Mouse (Mus musculus): ENCODE measurements around the gene Fbxo24. TPM values are rescaled to one million over a fixed set of nuclear protein-coding genes. Genes with fewer than 3 reads are reported as not detected.

The Fbxo24 gene
- polyA plus RNA-seq, 1 experiment, result 0.72 TPM

DNA sequence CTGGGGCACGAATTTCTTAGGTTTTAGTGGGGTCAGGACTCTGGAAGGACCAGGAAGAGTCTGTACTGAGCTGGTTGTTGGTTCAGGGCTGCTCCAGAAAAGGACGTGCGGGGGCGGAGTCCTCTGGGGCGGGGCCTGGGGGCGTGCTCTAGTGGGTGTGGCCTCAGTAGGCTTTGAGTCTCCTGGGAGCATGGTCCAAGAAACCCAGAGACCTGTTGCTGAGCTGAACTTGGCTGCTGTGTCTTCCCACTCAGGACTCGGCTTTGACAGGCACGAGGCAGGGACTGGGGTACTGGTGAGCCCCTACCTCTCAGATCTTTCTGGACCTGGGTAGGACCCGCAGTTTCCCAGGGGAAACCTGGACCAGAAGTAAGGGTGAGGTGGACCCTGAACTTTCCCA lies 59.1 kb downstream of the Fbxo24 start, which contains the start of gene Tfr2:
Tfr2 (plus strand) TSS at position 176 of the 400 bp plus-strand sequence.
- H3K27me3 ChIP-seq (ENCODE audit: control insufficient read depth, insufficient read depth, insufficient read length), result peaks cover 14% of the 10 kb centered on the region
- no peak within 1 kb of the TSS for H3ac ChIP-seq (ENCODE audit: control insufficient read depth, insufficient read length)
- H3K4me3 ChIP-seq, result peak within 1 kb of the TSS; percentile 2
- no peaks in the 10 kb centered on the region for H3K36me3 ChIP-seq (ENCODE audit: control insufficient read depth, insufficient read depth)
- TF ChIP-seq POLR2A (IDR thresholded peaks at IDR 0.05; ENCODE audit: insufficient read length, low read depth) (peak; percentile 36), MAX (IDR thresholded peaks at IDR 0.05; ENCODE audit: low read depth) (no peak)
- peak within 1 kb of the TSS; percentile 66 for H3K4me2 ChIP-seq (ENCODE audit: low read depth)
- no peaks in the 10 kb centered on the region for H3K79me2 ChIP-seq (ENCODE audit: control insufficient read depth, insufficient read depth)

DNA sequence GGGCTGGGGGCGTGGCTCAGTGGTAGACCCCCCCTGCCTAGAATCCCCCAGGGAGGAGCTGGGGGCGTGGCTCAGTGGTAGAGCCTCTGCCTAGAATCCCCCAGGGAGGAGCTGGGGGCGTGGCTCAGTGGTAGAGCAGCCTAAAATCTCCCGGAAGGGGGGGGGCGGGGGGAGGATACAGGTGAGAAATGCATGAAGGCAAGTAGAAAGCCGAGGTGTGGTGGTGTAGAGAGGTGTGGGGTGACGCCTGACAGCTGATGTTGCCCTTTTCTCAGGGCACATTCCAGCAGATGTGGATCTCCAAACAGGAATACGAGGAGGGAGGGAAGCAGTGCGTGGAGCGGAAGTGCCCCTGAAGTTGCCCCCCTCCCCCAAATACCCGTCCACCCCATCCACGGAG lies 59.8 kb downstream of the Fbxo24 start:
- Histone ChIP-seq H3K36me3 (ENCODE audit: control insufficient read depth, insufficient read depth) (no peaks in the 10 kb centered on the region), H3K27me3 (ENCODE audit: control insufficient read depth, insufficient read depth, insufficient read length) (peaks cover 8% of the 10 kb centered on the region), H3K4me2 (ENCODE audit: low read depth) (peak overlapping the region; percentile 66), H3ac (ENCODE audit: control insufficient read depth, insufficient read length) (no peak overlapping the region), H3K79me2 (ENCODE audit: control insufficient read depth, insufficient read depth) (no peaks in the 10 kb centered on the region), H3K4me3 (peak overlapping the region; percentile 2)
- TF ChIP-seq SRF (IDR thresholded peaks at IDR 0.05; ENCODE audit: control insufficient read depth, insufficient read length, low read depth) (no peak), REST (IDR thresholded peaks at IDR 0.05; ENCODE audit: insufficient read depth, insufficient read length) (no peak), USF1 (IDR thresholded peaks at IDR 0.05; ENCODE audit: low read depth) (no peak), TCF3 (IDR thresholded peaks at IDR 0.05; ENCODE audit: insufficient read length, low read depth) (no peak), POLR2A (IDR thresholded peaks at IDR 0.05; ENCODE audit: insufficient read length, low read depth) (no peak), POLR2AphosphoS2 (IDR thresholded peaks at IDR 0.05; ENCODE audit: insufficient read length, low read depth) (no peak), TCF12 (IDR thresholded peaks at IDR 0.05; ENCODE audit: insufficient read depth, poor library complexity, severe bottlenecking) (no peak), E2F4 (IDR thresholded peaks at IDR 0.05; ENCODE audit: insufficient read depth) (no peak), MYOD1 (IDR thresholded peaks at IDR 0.05; ENCODE audit: control insufficient read depth in 1 of 3, insufficient read length in 2 of 3, low read depth in 2 of 3) (no peak), MYOG (IDR thresholded peaks at IDR 0.05; ENCODE audit: control insufficient read depth in 1 of 3, insufficient read depth in 1 of 3, insufficient read length in 2 of 3, low read depth in 2 of 3) (no peak), MAX (IDR thresholded peaks at IDR 0.05; ENCODE audit: low read depth) (no peak), CEBPB (IDR thresholded peaks at IDR 0.05; ENCODE audit: insufficient read depth, poor library complexity, severe bottlenecking) (no peak)

- H3K79me2 ChIP-seq (ENCODE audit: control insufficient read depth, insufficient read depth), result no peaks in the 10 kb centered on the region
- H3ac ChIP-seq (ENCODE audit: control insufficient read depth, insufficient read length), result no peak overlapping the region
- no peak overlapping the region for H3K4me3 ChIP-seq
- H3K4me2 ChIP-seq (ENCODE audit: low read depth), result no peak overlapping the region
- H3K36me3 ChIP-seq (ENCODE audit: control insufficient read depth, insufficient read depth), result no peaks in the 10 kb centered on the region
- TF ChIP-seq SRF (IDR thresholded peaks at IDR 0.05; ENCODE audit: control insufficient read depth, insufficient read length, low read depth) (no peak), MYOG (IDR thresholded peaks at IDR 0.05; ENCODE audit: control insufficient read depth in 1 of 3, insufficient read depth in 1 of 3, insufficient read length in 2 of 3, low read depth in 2 of 3) (no peak), USF1 (IDR thresholded peaks at IDR 0.05; ENCODE audit: low read depth) (no peak), REST (IDR thresholded peaks at IDR 0.05; ENCODE audit: insufficient read depth, insufficient read length) (no peak), TCF12 (IDR thresholded peaks at IDR 0.05; ENCODE audit: insufficient read depth, poor library complexity, severe bottlenecking) (no peak), E2F4 (IDR thresholded peaks at IDR 0.05; ENCODE audit: insufficient read depth) (no peak), POLR2A (IDR thresholded peaks at IDR 0.05; ENCODE audit: insufficient read length, low read depth) (no peak), TCF3 (IDR thresholded peaks at IDR 0.05; ENCODE audit: insufficient read length, low read depth) (no peak), MAX (IDR thresholded peaks at IDR 0.05; ENCODE audit: low read depth) (no peak), CEBPB (IDR thresholded peaks at IDR 0.05; ENCODE audit: insufficient read depth, poor library complexity, severe bottlenecking) (no peak), POLR2AphosphoS2 (IDR thresholded peaks at IDR 0.05; ENCODE audit: insufficient read length, low read depth) (no peak), MYOD1 (IDR thresholded peaks at IDR 0.05; ENCODE audit: control insufficient read depth in 1 of 3, insufficient read length in 2 of 3, low read depth in 2 of 3) (no peak)
- H3K27me3 ChIP-seq (ENCODE audit: control insufficient read depth, insufficient read depth, insufficient read length), result peaks cover 5% of the 10 kb centered on the region
These were observed 60.5 kb downstream of the Fbxo24 start for GRCm38 (mm10) chr5:137568223-137568798.

DNA sequence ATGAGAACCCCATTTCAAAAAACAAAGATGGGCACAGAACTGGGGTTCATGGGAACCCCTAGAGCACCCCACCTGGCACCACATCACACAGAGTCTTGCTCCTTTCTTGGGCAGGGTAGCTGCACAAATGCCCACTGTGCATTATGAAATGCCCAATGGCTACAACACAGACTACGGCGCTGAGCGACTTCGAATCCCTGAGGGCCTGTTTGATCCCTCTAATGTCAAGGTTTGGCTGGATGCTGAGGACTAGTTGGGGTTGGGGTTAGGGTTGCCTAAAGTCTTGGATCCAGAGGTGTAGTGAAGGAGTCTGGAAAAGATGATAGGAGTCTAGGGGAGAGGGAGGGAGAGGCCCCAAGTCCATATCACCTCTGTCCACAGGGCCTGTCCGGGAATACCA lies 62.4 kb downstream of the Fbxo24 start:
- no peak overlapping the region for H3K4me2 ChIP-seq (ENCODE audit: low read depth)
- H3K79me2 ChIP-seq (ENCODE audit: control insufficient read depth, insufficient read depth), result no peaks in the 10 kb centered on the region
- no peaks in the 10 kb centered on the region for H3K36me3 ChIP-seq (ENCODE audit: control insufficient read depth, insufficient read depth)
- peaks cover 20% of the 10 kb centered on the region for H3K27me3 ChIP-seq (ENCODE audit: control insufficient read depth, insufficient read depth, insufficient read length)
- TF ChIP-seq TCF3 (IDR thresholded peaks at IDR 0.05; ENCODE audit: insufficient read length, low read depth) (no peak), USF1 (IDR thresholded peaks at IDR 0.05; ENCODE audit: low read depth) (no peak), SRF (IDR thresholded peaks at IDR 0.05; ENCODE audit: control insufficient read depth, insufficient read length, low read depth) (no peak), MYOD1 (IDR thresholded peaks at IDR 0.05; ENCODE audit: control insufficient read depth in 1 of 3, insufficient read length in 2 of 3, low read depth in 2 of 3) (no peak), MAX (IDR thresholded peaks at IDR 0.05; ENCODE audit: low read depth) (no peak), REST (IDR thresholded peaks at IDR 0.05; ENCODE audit: insufficient read depth, insufficient read length) (no peak), POLR2A (IDR thresholded peaks at IDR 0.05; ENCODE audit: insufficient read length, low read depth) (no peak), MYOG (IDR thresholded peaks at IDR 0.05; ENCODE audit: control insufficient read depth in 1 of 3, insufficient read depth in 1 of 3, insufficient read length in 2 of 3, low read depth in 2 of 3) (no peak), E2F4 (IDR thresholded peaks at IDR 0.05; ENCODE audit: insufficient read depth) (no peak)
- H3K4me3 ChIP-seq, result no peak overlapping the region
- H3ac ChIP-seq (ENCODE audit: control insufficient read depth, insufficient read length), result no peak overlapping the region

GRCm38 (mm10) chr5:137565744-137566143 lies 63.1 kb downstream of the Fbxo24 start:
- TF ChIP-seq MYOD1 (IDR thresholded peaks at IDR 0.05; ENCODE audit: control insufficient read depth in 1 of 3, insufficient read length in 2 of 3, low read depth in 2 of 3), result no peak
- no peak for TF ChIP-seq MAX (IDR thresholded peaks at IDR 0.05; ENCODE audit: low read depth)
- TF ChIP-seq TCF3 (IDR thresholded peaks at IDR 0.05; ENCODE audit: insufficient read length, low read depth), result no peak
- TF ChIP-seq CEBPB (IDR thresholded peaks at IDR 0.05; ENCODE audit: insufficient read depth, poor library complexity, severe bottlenecking), result no peak
- no peak for TF ChIP-seq USF1 (IDR thresholded peaks at IDR 0.05; ENCODE audit: low read depth)
- no peak for TF ChIP-seq POLR2AphosphoS2 (IDR thresholded peaks at IDR 0.05; ENCODE audit: insufficient read length, low read depth)
- TF ChIP-seq REST (IDR thresholded peaks at IDR 0.05; ENCODE audit: insufficient read depth, insufficient read length), result no peak
- Histone ChIP-seq H3K27me3 (ENCODE audit: control insufficient read depth, insufficient read depth, insufficient read length) (peaks cover 24% of the 10 kb centered on the region), H3K4me3 (no peak overlapping the region), H3K4me2 (ENCODE audit: low read depth) (no peak overlapping the region), H3ac (ENCODE audit: control insufficient read depth, insufficient read length) (no peak overlapping the region), H3K79me2 (ENCODE audit: control insufficient read depth, insufficient read depth) (no peaks in the 10 kb centered on the region), H3K36me3 (ENCODE audit: control insufficient read depth, insufficient read depth) (no peaks in the 10 kb centered on the region)
